Mouse (Mus musculus) adrenal gland, postnatal 14 days (tissue): ENCODE data around the gene Ankrd12. TPM values are rescaled to one million over a fixed set of nuclear protein-coding genes. Genes with fewer than 3 reads are reported as not detected.

ENCODE experiments used
- DNase-seq: peaks from one replicate; pipeline ENCODE4 v3.0.0; 2021; ENCODE audit warnings: mixed read lengths
- long read RNA-seq, 2 experiments: library from polyadenylated mRNA; stranded (forward); transcript quantifications; one replicate each; pipeline ENCODE4 v2.0.0; 2021
- total RNA-seq: library from RNA; stranded (reverse); gene quantifications from 2 replicates; pipeline ENCODE4 v1.2.3, GENCODE M21; 2021

Gene Ankrd12
- total RNA-seq: 22.6 and 25.0 TPM in 2 replicates
- long read RNA-seq, experiment 1, partial matches to known transcripts: 1 of 3 reads
- long read RNA-seq, experiment 1, other reads (novel, unspliced or antisense): 1 of 3 reads
- long read RNA-seq, experiment 2, partial matches to known transcripts: 0 of 7 reads
- long read RNA-seq, experiment 2, other reads (novel, unspliced or antisense): 6 of 7 reads

- peak; percentile 98 for DNase-seq
Measured at GRCm38 (mm10) chr17:66076934-66077333, at the start of gene Ankrd12. Gene Ankrd12 (minus strand): TSS chr17:66077089.

- DNase-seq: no peak
Measured at GRCm38 (mm10) chr17:66125211-66125610, 48.3 kb upstream of the Ankrd12 start.

GRCm38 (mm10) chr17:66123816-66124610 is 47.1 kb upstream of the Ankrd12 start:
- DNase-seq: peak; percentile 34

DNA sequence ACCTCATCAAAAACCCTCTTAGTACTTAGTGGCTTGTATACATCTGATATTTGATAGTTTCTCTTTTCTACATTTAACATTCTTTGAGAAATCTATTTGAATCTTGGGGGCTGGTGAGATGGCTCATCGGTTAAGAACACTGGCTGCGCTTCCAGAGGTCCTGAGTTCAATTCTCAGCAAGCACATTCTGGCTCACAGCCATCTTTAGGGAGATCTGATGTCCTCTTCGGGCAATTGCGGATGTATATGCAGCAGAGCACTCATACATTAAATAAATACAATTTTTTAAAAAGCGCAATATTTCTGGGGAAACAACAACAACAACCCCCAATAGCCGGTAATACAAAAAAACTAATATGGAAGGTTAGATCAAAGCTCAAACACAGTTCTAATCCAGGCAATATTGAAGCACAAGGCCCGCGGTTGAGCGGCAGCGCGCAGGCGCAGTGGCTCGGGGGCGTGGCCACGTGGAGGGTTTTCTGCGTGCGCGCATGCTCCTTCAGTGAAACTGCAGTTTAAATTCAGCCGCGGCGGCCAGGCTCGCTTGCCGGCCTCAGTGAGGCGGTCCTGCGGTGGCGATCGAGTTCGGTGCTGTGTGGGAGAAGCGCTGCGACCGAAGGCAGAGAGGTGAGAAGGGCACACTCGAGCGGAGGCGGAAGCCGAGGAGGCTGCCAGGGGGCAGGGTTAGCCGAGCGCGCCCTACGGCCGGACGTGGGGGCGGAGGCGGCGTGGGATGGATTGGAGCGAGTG is 46.4 kb upstream of the Ankrd12 start, which contains the start of gene Ddx11:
Gene Ddx11, plus strand, starts transcription at position 455 of the 750 bp plus-strand sequence.
- DNase-seq: peak; percentile 96

DNA sequence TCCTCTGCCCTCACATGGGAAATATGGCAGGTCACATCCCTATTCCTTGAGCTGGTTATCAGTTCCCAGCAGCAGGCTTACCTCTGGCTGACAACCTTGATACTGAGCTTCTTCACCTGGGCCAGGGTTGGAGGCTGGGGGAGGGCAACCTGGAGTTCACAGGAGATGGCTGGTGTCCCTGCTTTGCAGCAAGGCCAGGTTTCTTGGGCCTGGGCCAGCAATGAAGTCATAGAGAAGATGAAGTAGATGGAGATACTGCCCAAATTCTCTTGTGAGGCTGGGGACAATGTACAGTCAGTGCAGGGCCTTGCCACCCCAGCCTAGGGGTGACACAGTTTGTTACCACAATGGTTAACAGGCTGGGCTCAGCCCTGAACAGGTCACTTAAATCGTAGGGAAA is 43.8 kb upstream of the Ankrd12 start:
- DNase-seq: peak; percentile 61

DNA sequence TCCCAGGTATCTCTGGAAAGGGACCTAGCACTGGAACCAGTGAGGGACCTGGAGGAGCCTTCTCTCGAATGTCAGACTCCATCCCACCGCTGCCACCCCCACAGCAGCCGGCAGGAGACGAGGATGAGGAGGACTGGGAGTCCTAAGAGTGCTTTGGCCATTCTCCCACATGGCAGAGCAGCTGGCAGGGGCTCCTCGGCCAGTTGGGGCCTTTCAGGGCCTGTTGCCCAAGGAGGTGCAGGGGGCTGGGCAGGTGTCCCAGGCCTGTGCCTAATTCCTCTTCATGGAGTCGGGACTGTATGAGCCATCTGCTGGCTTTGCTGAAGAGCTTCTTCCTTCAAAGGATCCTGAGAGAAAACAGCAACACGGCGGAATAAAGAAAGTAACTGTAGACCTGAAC is 42.1 kb upstream of the Ankrd12 start:
- DNase-seq: no peak

DNA sequence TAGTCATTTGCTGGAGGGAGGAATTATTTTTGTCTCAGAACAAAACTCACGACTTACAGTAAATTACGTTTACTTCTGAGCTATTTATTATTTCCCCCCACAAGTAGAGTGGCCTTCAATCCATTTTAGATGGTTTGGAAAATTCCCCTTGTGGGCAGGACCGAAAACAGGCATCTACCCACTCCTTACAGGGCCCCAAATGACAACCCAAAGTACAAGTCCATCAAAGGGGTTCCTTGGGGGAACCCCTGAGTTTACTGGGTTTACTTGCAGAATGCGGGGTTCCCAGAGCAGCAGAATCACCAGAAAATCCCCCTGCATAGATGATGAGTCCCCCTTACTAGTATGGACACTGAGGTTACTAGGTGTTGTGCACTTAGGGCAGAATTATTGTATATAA is 35.3 kb upstream of the Ankrd12 start:
- no peak for DNase-seq

DNA sequence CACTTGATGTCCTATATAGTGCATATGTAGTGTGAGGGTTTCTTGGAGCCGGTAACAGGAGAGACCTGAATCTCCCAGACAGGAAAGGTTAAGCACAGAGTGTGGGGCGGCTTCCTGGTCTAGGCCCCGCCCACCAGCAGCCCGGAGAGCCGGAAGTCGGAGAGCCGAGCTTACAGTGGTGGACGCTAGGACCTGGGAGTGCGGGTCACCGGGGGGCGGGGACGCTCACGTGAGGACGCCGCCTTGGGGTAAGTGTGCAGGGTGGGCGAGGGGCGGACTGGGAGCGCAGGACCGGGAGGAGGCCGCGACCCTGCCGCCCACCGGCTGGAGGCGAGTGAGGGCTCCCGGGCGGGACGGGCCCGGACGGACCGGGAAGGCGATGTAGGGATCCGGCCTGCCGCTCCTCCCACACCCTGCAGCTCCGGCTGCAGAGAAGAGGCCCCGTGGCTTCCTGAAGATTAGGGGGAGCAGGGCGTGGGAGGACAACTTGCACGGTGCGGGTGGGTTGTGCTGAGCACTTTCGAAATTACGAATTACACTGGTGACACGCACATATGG is 34.6 kb upstream of the Ankrd12 start, which contains the start of gene Washc1:
Gene Washc1, plus strand, starts transcription at position 144 of the 558 bp plus-strand sequence.
- DNase-seq: peak; percentile 95

- peak; percentile 29 for DNase-seq
Measured at GRCm38 (mm10) chr17:66110746-66111145, 33.9 kb upstream of the Ankrd12 start.

- DNase-seq: no peak
Measured at GRCm38 (mm10) chr17:66108198-66108597, 31.3 kb upstream of the Ankrd12 start.

DNA sequence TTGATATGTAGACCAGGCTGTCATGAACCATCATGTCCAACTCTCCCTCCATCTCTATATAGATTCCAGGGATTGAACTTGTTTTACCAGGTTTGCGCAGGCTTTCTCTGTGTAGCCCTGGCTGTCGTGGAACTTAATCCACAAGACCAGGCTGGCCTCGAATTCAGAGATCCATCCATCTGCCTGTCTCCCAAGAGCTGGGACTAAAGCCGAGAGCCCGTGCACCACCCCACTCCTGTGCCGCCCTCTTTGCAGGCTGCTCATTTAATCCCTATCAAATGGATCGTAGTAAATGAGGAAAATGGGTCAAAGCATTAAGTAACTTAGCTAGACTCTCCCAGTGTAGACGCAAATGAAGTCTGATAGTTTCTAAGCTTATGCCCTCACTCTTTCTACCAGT is 30.6 kb upstream of the Ankrd12 start:
- no peak for DNase-seq

- DNase-seq: peak; percentile 85
Measured at GRCm38 (mm10) chr17:66106601-66107267, 29.8 kb upstream of the Ankrd12 start.

DNA sequence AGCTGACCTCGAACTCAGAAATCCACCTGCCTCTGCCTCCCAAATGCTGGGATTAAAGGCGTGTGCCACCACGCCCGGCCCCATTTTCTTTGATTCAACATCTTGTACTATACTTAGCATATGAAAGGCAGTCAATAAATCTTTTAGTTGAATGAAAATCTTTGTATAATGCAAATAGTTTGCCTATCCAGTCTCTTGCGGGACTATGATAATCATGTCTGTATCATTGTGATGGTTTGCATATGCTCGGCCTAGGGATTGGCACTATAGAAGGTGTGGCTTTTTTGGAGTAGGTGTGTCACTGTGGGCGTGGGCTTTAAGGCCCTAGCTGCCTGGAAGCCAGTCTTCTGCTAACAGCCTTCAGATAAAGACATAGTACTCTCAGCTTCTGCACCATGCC is 27.2 kb upstream of the Ankrd12 start:
- DNase-seq: no peak

DNA sequence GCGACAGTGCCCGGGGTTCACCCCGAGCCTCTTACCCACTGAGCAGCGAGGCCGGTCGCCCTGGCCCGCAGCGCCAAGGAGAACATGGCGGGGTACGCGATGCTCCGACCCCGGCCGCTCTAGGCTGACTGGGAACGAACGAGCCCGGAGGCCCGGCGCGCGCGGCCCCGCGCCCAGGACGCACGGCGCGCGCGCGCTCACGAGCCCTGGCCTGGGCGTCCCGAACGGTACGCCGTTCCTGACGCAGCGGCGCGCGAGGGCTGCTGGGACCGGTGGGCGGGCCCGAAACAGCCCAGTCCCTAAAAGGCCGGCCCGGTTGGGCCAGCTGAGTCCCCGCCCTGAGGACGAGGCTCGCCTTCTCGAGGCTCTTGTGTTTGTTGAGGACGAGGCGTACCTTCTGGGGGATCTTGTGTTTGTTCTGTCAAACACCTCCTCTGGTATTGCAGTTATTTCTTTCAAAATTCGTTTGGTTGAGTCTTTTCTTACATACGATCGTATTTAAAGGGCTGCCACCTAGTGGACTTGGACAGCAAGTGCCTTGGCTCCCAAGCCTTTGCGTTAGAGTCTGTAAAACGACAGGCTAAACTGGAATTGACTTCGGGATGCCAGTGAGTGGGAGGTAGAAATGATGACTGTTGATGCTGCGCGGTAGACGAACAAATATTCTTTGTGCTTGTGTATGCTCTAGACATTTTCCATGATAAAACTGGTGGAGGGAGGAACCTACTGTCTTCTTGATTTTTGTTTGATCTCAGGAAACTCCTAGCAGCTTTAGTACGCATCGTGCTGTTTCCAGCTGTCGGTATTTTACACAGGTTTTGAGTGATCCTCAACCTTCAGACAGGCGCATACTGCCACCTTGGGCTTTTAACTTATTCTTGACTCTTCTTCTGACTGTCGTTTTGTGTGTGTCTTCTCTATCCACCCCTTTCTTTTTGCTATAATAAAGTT is 24.8 kb upstream of the Ankrd12 start, which contains the start of gene Ndufv2:
Gene Ndufv2, minus strand, starts transcription at position 180 of the 951 bp plus-strand sequence.
- peak; percentile 97 for DNase-seq

GRCm38 (mm10) chr17:66100566-66101379 is 23.9 kb upstream of the Ankrd12 start:
- DNase-seq: peak; percentile 6

DNA sequence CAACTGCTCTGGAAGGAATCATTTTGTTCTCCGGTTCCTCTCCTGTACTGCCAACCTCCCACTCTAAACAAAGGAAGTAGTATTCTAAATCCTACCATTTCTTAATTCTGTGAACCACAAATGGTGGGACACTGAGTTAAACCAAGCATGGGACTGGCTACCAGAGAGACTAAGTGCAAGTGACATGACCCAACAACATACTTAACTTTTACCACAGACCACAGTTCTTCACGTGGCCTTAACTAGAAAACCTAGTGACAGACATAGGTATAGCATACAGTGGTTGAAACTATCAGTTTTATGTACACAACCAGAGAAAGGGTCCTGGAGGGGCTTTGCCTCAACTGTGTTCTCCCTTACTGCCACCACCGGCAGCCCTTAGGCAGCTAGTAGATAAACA is 15.8 kb upstream of the Ankrd12 start:
- DNase-seq: no peak

DNA sequence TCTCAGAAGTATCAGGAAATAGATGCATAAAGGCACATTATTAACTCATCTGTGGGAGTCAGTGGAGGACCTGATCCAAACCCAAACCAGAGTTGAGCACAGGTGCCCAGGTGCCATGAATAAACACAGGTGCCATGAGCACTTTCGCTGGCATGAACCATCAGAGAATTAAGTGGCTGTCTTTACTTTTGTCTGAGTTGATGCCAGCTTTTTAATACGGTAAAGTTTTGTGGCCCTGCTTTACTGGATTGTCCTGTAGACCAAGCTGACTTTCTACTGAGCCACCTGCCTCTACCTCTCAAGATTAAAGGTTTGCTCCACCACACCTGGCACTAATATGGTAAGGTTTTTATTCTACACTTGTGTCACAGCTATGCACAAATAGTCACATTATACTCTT is 15.2 kb upstream of the Ankrd12 start:
- no peak for DNase-seq

- DNase-seq: no peak
Measured at GRCm38 (mm10) chr17:66091392-66091791, 14.5 kb upstream of the Ankrd12 start.

DNA sequence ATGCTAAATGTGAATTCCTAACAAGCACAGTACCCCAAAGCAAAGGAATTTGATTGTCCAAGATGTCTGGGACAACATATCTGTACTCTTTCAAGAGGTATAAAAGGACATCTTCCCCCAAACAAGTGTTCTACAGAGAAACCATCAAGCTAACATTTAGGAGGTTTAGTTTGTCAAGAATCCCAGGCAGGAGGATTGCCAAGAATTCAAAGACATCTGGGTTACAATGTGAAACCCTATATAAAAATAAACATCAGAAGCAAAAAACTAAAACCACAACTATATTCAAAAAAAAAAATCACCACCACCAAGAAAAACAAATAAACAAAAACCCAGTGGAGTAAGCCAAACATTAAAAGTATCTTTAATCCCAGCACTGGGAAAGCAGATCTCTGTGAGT is 13.4 kb upstream of the Ankrd12 start:
- no peak for DNase-seq

- no peak for DNase-seq
Measured at GRCm38 (mm10) chr17:66085038-66085437, 8.1 kb upstream of the Ankrd12 start.
